Mouse (Mus musculus) midbrain, embryonic 11.5 days (tissue): ENCODE measurements around the gene Tcf3. TPM values are rescaled to one million over a fixed set of nuclear protein-coding genes. Genes with fewer than 3 reads are reported as not detected.
A peak's percentile ranks its signal among the peaks of the same experiment; 100 is the strongest.

ENCODE experiments used
- ATAC-seq: fragments of 200-750 bp; cut with Nextera tagmentation; 2 replicates; pipeline ENCODE4 v1.8.0; 2017; ENCODE audit warnings: moderate TSS enrichment, moderate library complexity; ENCODE audit not compliant: low FRiP score
- DNase-seq: peaks from one replicate; pipeline ENCODE4 v3.0.0; 2015; ENCODE audit warnings: low spot score; ENCODE audit errors: missing footprints
- H3K27ac ChIP-seq: fragments of 300-500 bp; sonication (generic); 2 replicates; pipeline ENCODE4 v1.5.1; 2014; ENCODE audit warnings: low read depth, low read length
- H3K27me3 ChIP-seq: fragments of 300-500 bp; sonication (generic); 2 replicates; pipeline ENCODE4 v1.6.1; 2014; ENCODE audit warnings: mild to moderate bottlenecking, low read length, moderate library complexity, mixed read lengths; ENCODE audit not compliant: control insufficient read depth, insufficient read depth
- H3K36me3 ChIP-seq: fragments of 300-500 bp; sonication (generic); 2 replicates; pipeline ENCODE4 v1.6.1; 2014; ENCODE audit warnings: mild to moderate bottlenecking, low read length, moderate library complexity, mixed read lengths; ENCODE audit not compliant: control insufficient read depth, insufficient read depth
- H3K4me1 ChIP-seq: fragments of 300-500 bp; sonication (generic); 2 replicates; pipeline ENCODE4 v1.6.1; 2014; ENCODE audit warnings: low read length; ENCODE audit not compliant: control insufficient read depth, insufficient read depth
- H3K4me2 ChIP-seq: fragments of 300-500 bp; sonication (generic); 2 replicates; pipeline ENCODE4 v1.6.1; 2014; ENCODE audit warnings: mild to moderate bottlenecking, moderate library complexity
- H3K4me3 ChIP-seq: fragments of 300-500 bp; sonication (generic); 2 replicates; pipeline ENCODE4 v1.5.1; 2014; ENCODE audit warnings: low read depth, low read length
- H3K9ac ChIP-seq: fragments of 300-500 bp; sonication (generic); 2 replicates; pipeline ENCODE4 v1.6.1; 2014; ENCODE audit warnings: low read length
- H3K9me3 ChIP-seq: fragments of 300-500 bp; sonication (generic); 2 replicates; pipeline ENCODE4 v1.6.1; 2016; ENCODE audit warnings: low read length; ENCODE audit not compliant: control insufficient read depth
- WGBS: fragments of 180-500 bp; shearing (Covaris S2); extraction: QIAGEN DNeasy Blood & Tissue Kit; methylation state at CpG from one replicate; pipeline ENCODE4 v1.1.7; 2014; 5-methylcytosine and 5-hydroxymethylcytosine counted together
- polyA plus RNA-seq: library from polyadenylated mRNA; unstranded; fragments of >200 nt; fragmentation: Nextera tagmentation; extraction: Ambion mirVana; gene quantifications from 2 replicates; pipeline ENCODE4 v1.2.1, GENCODE M21; 2014

Tcf3 gene
- polyA plus RNA-seq, 1 experiment from 2014 or later = 154 TPM

DNA sequence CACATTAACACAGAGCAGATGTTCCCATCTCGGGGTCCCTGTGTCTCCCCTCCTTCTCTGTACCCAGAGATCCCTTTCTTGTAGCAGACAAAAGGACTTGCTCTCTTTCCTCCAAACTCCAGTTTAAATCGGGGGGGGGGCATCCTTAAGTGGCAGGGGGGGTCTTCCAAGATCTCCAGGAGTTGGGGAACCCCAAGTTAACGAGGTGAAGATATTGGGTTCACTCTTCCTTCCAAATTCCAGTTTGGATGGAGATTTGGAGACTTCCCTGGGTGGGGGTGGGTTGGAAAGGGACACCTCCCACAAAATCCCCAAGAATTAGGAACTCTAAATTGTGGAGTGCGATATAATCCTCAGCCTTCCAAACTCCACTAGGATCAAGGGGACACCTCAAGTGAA is 1.1 kb downstream of the Tcf3 start:
- WGBS = 4% methylated on average over 4 of the region's 4 CpGs
- DNase-seq (no peak), ATAC-seq (no peak)
- H3K27me3 ChIP-seq = no peaks in the 10 kb centered on the region
- no peaks in the 10 kb centered on the region for H3K9me3 ChIP-seq
- H3K4me2 ChIP-seq = peak overlapping the region; percentile 92
- peak overlapping the region; percentile 100 for H3K4me3 ChIP-seq
- H3K9ac ChIP-seq = peak overlapping the region; percentile 99
- peaks cover 20% of the 10 kb centered on the region for H3K4me1 ChIP-seq
- peaks cover 29% of the 10 kb centered on the region for H3K36me3 ChIP-seq
- H3K27ac ChIP-seq = peak overlapping the region; percentile 86

DNA sequence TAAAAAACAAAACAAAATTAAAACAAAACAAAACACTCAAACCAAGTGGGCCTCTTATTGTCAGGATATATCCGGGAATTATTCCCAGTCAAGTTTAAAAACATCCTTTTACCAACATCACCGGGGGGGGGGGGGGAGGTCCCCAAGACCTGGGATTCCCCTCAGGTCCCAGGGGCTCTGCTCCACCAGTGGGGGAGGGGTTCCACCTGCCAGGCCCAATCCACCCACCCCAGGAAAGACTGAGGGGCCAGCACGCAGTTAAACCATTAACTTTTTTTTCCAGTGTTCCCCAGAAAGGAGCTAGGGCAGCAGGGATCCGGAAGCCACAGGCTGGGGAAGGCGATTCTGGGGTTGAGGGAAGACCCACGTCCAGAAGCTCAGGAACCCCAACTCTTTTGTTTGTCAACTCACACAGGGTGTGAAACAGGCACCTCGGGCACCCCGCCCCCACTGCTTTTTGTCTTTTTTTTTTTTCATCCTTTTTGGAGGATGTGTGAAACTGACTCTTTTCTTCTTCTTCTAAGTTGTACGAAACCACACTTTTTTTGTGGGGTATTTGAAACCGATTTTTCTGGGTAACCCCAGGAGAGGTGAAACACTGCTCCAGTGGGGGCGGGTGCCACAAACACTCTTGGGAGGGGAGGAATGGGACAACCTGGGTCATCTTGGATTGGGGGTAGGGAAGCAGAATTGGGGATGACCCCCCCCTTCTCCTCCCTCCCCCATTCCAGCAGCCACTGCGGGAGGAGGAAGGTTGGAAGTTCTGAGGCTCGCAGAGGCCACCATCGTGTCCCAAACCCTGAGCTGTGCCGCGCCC is 1.7 kb downstream of the Tcf3 start:
- no peak overlapping the region for H3K27ac ChIP-seq
- 22% methylated on average over 16 of the region's 16 CpGs for WGBS
- peak overlapping the region; percentile 100 for H3K4me3 ChIP-seq
- H3K9me3 ChIP-seq = no peaks in the 10 kb centered on the region; the same call in 1 of the 2 replicates
- H3K4me2 ChIP-seq = peak overlapping the region; percentile 92
- peaks cover 20% of the 10 kb centered on the region for H3K4me1 ChIP-seq
- no peaks in the 10 kb centered on the region for H3K27me3 ChIP-seq
- H3K36me3 ChIP-seq = peaks cover 35% of the 10 kb centered on the region
- peak overlapping the region; percentile 99 for H3K9ac ChIP-seq
- ATAC-seq = no peak
- no peak for DNase-seq

DNA sequence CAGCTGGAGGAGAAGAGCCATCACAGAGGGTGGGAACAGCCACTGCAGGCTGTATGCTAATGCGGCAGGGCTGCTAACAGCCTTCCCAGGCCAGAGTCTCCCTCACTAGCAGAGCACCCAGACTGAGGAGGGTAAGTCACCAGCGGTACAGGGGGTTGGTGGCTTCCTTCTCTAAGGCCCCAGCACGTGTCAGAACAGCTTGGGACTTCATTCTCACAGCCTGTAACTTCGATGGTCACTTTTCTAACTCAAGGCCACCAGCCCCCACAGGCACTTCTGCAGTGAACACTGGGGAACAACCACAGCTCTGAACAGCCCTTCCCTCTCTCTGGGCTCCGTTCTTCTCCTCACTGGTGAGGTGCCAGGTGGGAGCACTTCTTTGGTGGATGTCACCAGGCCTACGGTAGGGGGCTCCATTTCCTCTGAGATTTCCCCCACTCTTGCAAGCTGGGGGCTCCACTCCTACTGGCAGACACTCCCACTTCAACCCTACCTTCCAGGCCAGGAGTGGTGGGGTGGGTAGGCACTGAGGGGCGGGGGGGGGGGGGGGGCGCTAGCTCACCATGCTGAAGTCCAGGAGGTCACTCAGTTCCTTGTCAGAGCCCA is 3.0 kb downstream of the Tcf3 start:
- WGBS = 78% methylated on average over 7 of the region's 8 CpGs
- Histone ChIP-seq H3K4me1 (peaks cover 20% of the 10 kb centered on the region), H3K9me3 (no peaks in the 10 kb centered on the region; the same call in 1 of the 2 replicates), H3K4me3 (no peak overlapping the region), H3K36me3 (peaks cover 48% of the 10 kb centered on the region), H3K4me2 (no peak overlapping the region), H3K27ac (no peak overlapping the region), H3K9ac (no peak overlapping the region), H3K27me3 (no peaks in the 10 kb centered on the region)
- no peak for DNase-seq
- ATAC-seq = no peak

DNA sequence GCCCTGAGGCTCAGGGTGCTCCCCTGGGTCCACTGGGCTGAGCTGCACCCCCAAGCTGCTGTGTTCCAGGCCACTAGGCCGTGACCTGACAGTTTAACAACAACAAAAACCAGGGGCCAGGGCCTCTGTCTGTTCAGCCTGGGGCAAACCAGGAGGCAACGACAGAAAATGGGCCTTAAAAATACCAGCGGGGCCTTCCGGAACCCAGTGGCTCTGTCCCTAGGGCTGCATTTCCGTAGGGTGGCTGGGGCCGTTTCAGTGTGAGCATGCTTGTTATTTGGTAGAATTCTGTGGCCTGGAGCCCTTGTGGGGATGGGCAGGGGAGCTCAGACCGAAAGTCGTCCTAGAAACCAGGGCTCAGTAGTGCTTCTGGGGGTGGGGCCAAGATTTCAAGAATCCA is 3.6 kb downstream of the Tcf3 start:
- Histone ChIP-seq H3K9me3 (peaks cover 4% of the 10 kb centered on the region; the same call in 1 of the 2 replicates), H3K36me3 (peaks cover 55% of the 10 kb centered on the region), H3K27me3 (no peaks in the 10 kb centered on the region), H3K4me1 (peaks cover 20% of the 10 kb centered on the region), H3K9ac (no peak overlapping the region), H3K4me3 (no peak overlapping the region), H3K27ac (no peak overlapping the region), H3K4me2 (no peak overlapping the region)
- DNase-seq (no peak), ATAC-seq (no peak)
- WGBS = 86% methylated on average over 8 of the region's 8 CpGs

DNA sequence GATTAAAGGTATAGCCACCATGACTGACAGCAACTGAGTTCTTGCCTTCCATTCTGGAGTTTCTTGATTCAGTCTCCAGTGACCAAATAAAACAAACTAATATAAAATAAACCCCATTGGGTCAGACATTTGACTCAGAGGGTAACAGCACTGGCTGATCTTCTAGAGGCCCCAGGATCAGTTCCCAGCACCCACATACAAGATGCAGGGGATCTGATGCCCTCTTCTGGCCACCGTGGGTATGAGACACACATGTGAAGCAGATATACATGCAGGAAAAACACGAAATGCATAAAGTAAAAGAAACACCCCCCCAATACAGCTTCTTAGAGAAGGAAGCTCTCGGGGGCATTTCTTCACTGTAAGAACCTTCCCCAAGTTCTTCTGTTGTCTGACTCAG is 8.4 kb downstream of the Tcf3 start:
- H3K27me3 ChIP-seq = no peaks in the 10 kb centered on the region
- H3K4me1 ChIP-seq = no peaks in the 10 kb centered on the region
- H3K9me3 ChIP-seq = peaks cover 4% of the 10 kb centered on the region; the same call in 1 of the 2 replicates
- DNase-seq (no peak), ATAC-seq (no peak)
- no peak overlapping the region for H3K27ac ChIP-seq
- H3K4me3 ChIP-seq = no peak overlapping the region
- no peak overlapping the region for H3K9ac ChIP-seq
- WGBS = 96% methylated on average over 3 of the region's 3 CpGs
- peaks cover 64% of the 10 kb centered on the region for H3K36me3 ChIP-seq
- H3K4me2 ChIP-seq = no peak overlapping the region

DNA sequence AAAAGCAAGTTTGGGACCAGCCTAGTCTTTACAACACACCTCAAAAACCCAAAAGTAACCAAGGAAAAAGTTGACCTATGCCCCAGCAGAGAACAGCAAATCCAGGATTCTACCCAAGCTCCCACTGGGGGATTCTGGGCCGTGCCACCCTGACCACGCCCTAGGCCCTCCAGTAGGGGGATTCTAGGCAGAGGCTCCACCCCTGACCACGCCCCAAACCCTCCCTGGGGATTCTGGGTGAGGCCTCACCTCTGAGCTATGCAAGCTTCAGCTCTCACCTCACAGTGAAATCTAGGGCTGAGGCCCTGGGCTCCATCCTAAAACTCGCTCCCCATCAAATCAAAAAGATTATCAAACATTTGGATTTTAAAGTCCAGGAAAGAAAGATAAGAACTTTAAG is 9.9 kb downstream of the Tcf3 start:
- ATAC-seq = peak; percentile 65; the same call in 1 of the 2 replicates
- WGBS = 62% methylated on average over 4 of the region's 4 CpGs
- H3K36me3 ChIP-seq = peaks cover 65% of the 10 kb centered on the region
- no peaks in the 10 kb centered on the region for H3K27me3 ChIP-seq
- H3K4me2 ChIP-seq = no peak overlapping the region
- H3K4me3 ChIP-seq = no peak overlapping the region
- H3K9me3 ChIP-seq = peaks cover 4% of the 10 kb centered on the region; the same call in 1 of the 2 replicates
- no peak overlapping the region for H3K27ac ChIP-seq
- DNase-seq = no peak
- H3K9ac ChIP-seq = no peak overlapping the region
- H3K4me1 ChIP-seq = no peaks in the 10 kb centered on the region; the same call in 1 of the 2 replicates

DNA sequence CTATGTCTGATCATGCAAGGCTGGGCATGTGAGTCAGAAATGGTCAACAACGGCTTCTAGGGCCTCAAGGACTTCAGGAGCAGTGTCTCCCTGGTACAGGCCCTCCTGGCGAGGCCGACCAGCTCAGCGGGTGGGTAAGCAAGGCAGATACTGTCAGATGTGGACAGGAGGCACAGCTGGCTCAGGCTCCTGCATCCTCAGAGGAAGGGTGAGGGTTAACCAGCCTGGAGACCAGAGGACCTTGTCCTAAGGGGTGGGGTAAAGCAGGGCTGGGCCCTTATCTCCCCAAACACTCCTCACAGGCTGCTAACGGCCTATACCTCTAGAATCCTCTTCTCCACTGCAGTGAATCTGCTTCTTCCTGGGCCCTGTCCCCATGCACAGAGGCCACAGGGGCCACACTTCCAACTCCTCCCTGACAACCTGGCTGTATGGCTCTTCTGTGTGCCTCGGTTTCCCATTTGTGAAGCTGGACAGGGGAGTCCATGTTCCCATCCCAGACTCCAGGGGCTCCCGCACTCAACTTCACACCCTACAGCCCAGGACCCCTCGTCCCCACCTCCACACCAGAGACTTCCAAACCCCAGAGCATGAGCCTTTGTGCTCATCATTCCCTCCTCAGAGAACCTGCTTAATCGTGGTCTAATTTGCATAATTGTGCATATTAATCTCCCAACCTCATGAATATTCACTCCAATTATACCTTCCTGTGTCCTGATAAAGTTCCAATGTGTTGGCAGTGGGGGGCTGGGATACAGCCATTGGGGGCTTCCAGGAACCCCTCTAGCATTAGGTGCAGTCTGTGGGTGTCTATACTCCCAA is 11.6 kb downstream of the Tcf3 start:
- H3K27ac ChIP-seq = no peak overlapping the region
- peaks cover 67% of the 10 kb centered on the region for H3K36me3 ChIP-seq
- H3K4me3 ChIP-seq = no peak overlapping the region
- peaks cover 4% of the 10 kb centered on the region; the same call in 1 of the 2 replicates for H3K9me3 ChIP-seq
- H3K4me2 ChIP-seq = no peak overlapping the region
- 89% methylated on average over 9 of the region's 9 CpGs for WGBS
- no peak for ATAC-seq
- H3K4me1 ChIP-seq = no peaks in the 10 kb centered on the region; the same call in 1 of the 2 replicates
- H3K9ac ChIP-seq = no peak overlapping the region
- H3K27me3 ChIP-seq = no peaks in the 10 kb centered on the region
- no peak for DNase-seq

DNA sequence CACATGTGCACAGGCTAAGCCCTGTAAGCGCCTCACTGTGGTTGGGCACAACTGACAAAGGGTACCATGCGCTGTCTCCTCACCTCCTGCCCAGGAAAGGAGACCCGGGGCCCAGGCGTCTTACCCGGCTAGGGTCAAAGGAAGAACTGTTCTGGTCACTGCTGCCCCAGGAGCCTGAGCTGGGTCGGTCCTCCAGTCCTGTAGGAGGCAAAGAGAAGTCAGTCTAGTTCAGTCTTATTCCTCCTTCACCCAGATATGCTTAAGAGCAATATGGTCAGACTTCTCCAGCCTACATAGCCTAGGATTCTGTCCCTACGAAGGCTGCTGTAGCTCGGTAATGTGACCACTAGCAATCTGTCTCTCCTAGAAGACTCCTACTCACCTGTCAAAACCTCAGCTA is 12.2 kb downstream of the Tcf3 start:
- 94% methylated on average over 8 of the region's 8 CpGs for WGBS
- Histone ChIP-seq H3K27ac (no peak overlapping the region), H3K9ac (no peak overlapping the region), H3K27me3 (no peaks in the 10 kb centered on the region), H3K9me3 (peaks cover 4% of the 10 kb centered on the region; the same call in 1 of the 2 replicates), H3K36me3 (peaks cover 65% of the 10 kb centered on the region), H3K4me1 (no peaks in the 10 kb centered on the region; the same call in 1 of the 2 replicates), H3K4me2 (no peak overlapping the region), H3K4me3 (no peak overlapping the region)
- ATAC-seq = no peak
- no peak for DNase-seq
